Mouse (Mus musculus): Measurements from ENCODE around the gene Kansl1. TPM values are rescaled to one million over a fixed set of nuclear protein-coding genes. Genes with fewer than 3 reads are reported as not detected.
A peak's percentile ranks its signal among the peaks of the same experiment; 100 is the strongest.
"Not testable (repeated sequence)": the region's sequence is repeated elsewhere in the genome, so short reads cannot be mapped to it uniquely, and the experiment has no call there.

Kansl1 gene
- total RNA-seq (2021): 10 to 100 TPM; 19.4 to 19.7 TPM
- long read RNA-seq, experiment 1, full-length matches to known transcripts: 1 of 11 reads
- long read RNA-seq, experiment 1, partial matches to known transcripts: 4 of 11 reads
- long read RNA-seq, experiment 1, other reads (novel, unspliced or antisense): 6 of 11 reads
- long read RNA-seq, experiment 2, full-length matches to known transcripts: 2 of 8 reads
- long read RNA-seq, experiment 2, partial matches to known transcripts: 3 of 8 reads
- long read RNA-seq, experiment 2, other reads (novel, unspliced or antisense): 3 of 8 reads

GRCm38 (mm10) chr11:104468751-104469268 lies at the start of gene Kansl1:
Gene Kansl1, minus strand, starts transcription at chr11:104468861.
- peak; percentile 26 for DNase-seq
- intact Hi-C loops (cut with DNase I; ENCODE audit: low total_unique reads): loop anchor here (10.0 kb wide), 1 partner anchor 124 kb away; no protein-coding TSS in a partner anchor

- intact Hi-C loops (cut with DNase I; ENCODE audit: low total_unique reads): no loop called here
- DNase-seq: no peak
These were observed 43.8 kb upstream of the Kansl1 start for GRCm38 (mm10) chr11:104512436-104512835.

GRCm38 (mm10) chr11:104510606-104511005 lies 41.9 kb upstream of the Kansl1 start:
- no peak for DNase-seq
- intact Hi-C loops (cut with DNase I; ENCODE audit: low total_unique reads): no loop called here

- no peak for DNase-seq
- intact Hi-C loops (cut with DNase I; ENCODE audit: low total_unique reads): no loop called here
These were observed 39.8 kb upstream of the Kansl1 start for GRCm38 (mm10) chr11:104508455-104508854.

- intact Hi-C loops (cut with DNase I; ENCODE audit: low total_unique reads): no loop called here
- DNase-seq: no peak
These were observed 19.6 kb upstream of the Kansl1 start for GRCm38 (mm10) chr11:104488292-104488691.

- DNase-seq: no peak
- intact Hi-C loops (cut with DNase I; ENCODE audit: low total_unique reads): no loop called here
These were observed 13.3 kb upstream of the Kansl1 start for GRCm38 (mm10) chr11:104481971-104482370.

- DNase-seq: no peak
- intact Hi-C loops (cut with DNase I; ENCODE audit: low total_unique reads): no loop called here
These were observed 10.8 kb upstream of the Kansl1 start for GRCm38 (mm10) chr11:104479505-104479904.

- peak; percentile 92 for DNase-seq
- intact Hi-C loops (cut with DNase I; ENCODE audit: low total_unique reads): loop anchor here (10.0 kb wide), 1 partner anchor 125 kb away; no protein-coding TSS in a partner anchor
These were observed 742 bp upstream of the Kansl1 start for GRCm38 (mm10) chr11:104469371-104469835.

GRCm38 (mm10) chr11:104467698-104468097 lies 963 bp downstream of the Kansl1 start:
- DNase-seq: no peak
- intact Hi-C loops (cut with DNase I; ENCODE audit: low total_unique reads): loop anchor here (10.0 kb wide), 1 partner anchor 123 kb away; no protein-coding TSS in a partner anchor

GRCm38 (mm10) chr11:104461551-104461950 lies 7.1 kb downstream of the Kansl1 start:
- intact Hi-C loops (cut with DNase I; ENCODE audit: low total_unique reads): loop anchor here (5.0 to 10.0 kb wide), 2 partner anchors 117 to 144 kb away; no protein-coding TSS in a partner anchor
- peak; percentile 27 for DNase-seq

GRCm38 (mm10) chr11:104459671-104460070 lies 9.0 kb downstream of the Kansl1 start:
- intact Hi-C loops (cut with DNase I; ENCODE audit: low total_unique reads): loop anchor here (5.0 to 10.0 kb wide), 2 partner anchors 115 to 142 kb away; no protein-coding TSS in a partner anchor
- no peak for DNase-seq

- DNase-seq: no peak
- intact Hi-C loops (cut with DNase I; ENCODE audit: low total_unique reads): no loop called here
These were observed 10.2 kb downstream of the Kansl1 start for GRCm38 (mm10) chr11:104458507-104458906.

- intact Hi-C loops (cut with DNase I; ENCODE audit: low total_unique reads): no loop called here
- DNase-seq: no peak
These were observed 16.0 kb downstream of the Kansl1 start for GRCm38 (mm10) chr11:104452709-104453108.

GRCm38 (mm10) chr11:104451239-104451638 lies 17.4 kb downstream of the Kansl1 start:
- no peak for DNase-seq
- intact Hi-C loops (cut with DNase I; ENCODE audit: low total_unique reads): no loop called here

GRCm38 (mm10) chr11:104448499-104448898 lies 20.2 kb downstream of the Kansl1 start:
- DNase-seq; intact Hi-C loops (cut with DNase I; ENCODE audit: low total_unique reads): not testable (repeated sequence)

- DNase-seq: no peak
- intact Hi-C loops (cut with DNase I; ENCODE audit: low total_unique reads): no loop called here
These were observed 23.1 kb downstream of the Kansl1 start for GRCm38 (mm10) chr11:104445538-104445937.

GRCm38 (mm10) chr11:104445044-104445443 lies 23.6 kb downstream of the Kansl1 start:
- intact Hi-C loops (cut with DNase I; ENCODE audit: low total_unique reads): no loop called here
- no peak for DNase-seq

GRCm38 (mm10) chr11:104443359-104443758 lies 25.3 kb downstream of the Kansl1 start:
- DNase-seq: no peak
- intact Hi-C loops (cut with DNase I; ENCODE audit: low total_unique reads): no loop called here

GRCm38 (mm10) chr11:104442333-104443136 lies 26.1 kb downstream of the Kansl1 start:
- intact Hi-C loops (cut with DNase I; ENCODE audit: low total_unique reads): no loop called here
- DNase-seq: peak; percentile 96

All from gastrocnemius, postnatal 14 days (tissue).